Mouse (Mus musculus) liver, postnatal 0 days (tissue): Measurements from ENCODE around the gene Ddx23.

Experiments used
- CTCF ChIP-seq: sonication (generic); IDR thresholded peaks from 2 replicates; pipeline ENCODE4 v1.5.1; 2016; ENCODE audit warnings: antibody characterized with exemption, low read depth
- EP300 ChIP-seq: IDR thresholded peaks from 2 replicates; pipeline ENCODE4 v1.6.1; 2016; ENCODE audit warnings: antibody characterized with exemption, low read depth, mild to moderate bottlenecking

DNA sequence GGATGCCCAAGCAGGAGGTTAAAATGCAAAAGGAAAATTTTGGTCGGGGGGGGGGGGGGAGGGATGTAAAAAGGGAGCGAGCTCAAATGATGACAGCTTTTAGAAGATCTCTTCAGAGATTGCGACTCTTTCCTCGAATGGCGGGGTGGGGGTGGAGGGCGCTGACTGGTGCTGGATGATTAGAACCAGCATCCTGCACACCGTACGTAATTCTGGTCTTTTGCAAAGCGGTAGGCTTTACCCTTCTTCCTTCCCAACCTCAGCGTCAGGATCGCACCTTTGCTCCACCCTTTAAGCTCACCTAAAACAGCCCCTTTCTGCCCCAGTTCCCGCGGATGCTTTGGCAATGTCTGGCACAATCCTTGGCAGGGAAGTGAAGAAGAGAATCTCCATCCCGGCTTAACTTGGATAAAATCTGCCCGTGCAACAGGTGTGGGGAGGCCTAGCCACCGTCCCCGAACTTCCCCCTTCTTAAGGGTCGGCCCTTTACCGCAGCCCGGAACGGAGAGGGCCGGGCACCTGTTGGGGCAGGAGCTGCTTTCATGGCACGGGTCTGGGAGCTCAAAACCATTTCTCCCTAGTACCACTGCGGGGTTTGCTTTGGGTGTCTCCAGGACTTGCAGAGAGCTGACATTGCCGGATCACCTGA is 28.7 kb downstream of the Ddx23 start:
- TF ChIP-seq CTCF: no peak
- TF ChIP-seq EP300: no peak
